Mouse (Mus musculus) olfactory bulb, adult 2 months (tissue): ENCODE measurements around the gene Calm1. TPM values are rescaled to one million over a fixed set of nuclear protein-coding genes. Genes with fewer than 3 reads are reported as not detected.
"Not testable (repeated sequence)": the region's sequence is repeated elsewhere in the genome, so short reads cannot be mapped to it uniquely, and the experiment has no call there.

ENCODE experiments used
- H3K27ac ChIP-seq: fragments of 200-500 bp; 2 replicates; pipeline ENCODE4 v1.5.1; 2012; ENCODE audit warnings: low read depth, low read length; ENCODE audit not compliant: insufficient read depth
- H3K4me1 ChIP-seq: fragments of 200-500 bp; 2 replicates; pipeline ENCODE4 v1.6.1; 2012; ENCODE audit warnings: low read length; ENCODE audit not compliant: control insufficient read depth, insufficient read depth
- H3K4me3 ChIP-seq: fragments of 200-500 bp; 2 replicates; pipeline ENCODE4 v1.5.1; 2012; ENCODE audit warnings: mild to moderate bottlenecking, low read depth, low read length, moderate library complexity; ENCODE audit not compliant: insufficient read depth
- CTCF ChIP-seq: fragments of 200-500 bp; IDR thresholded peaks from 2 replicates; pipeline ENCODE4 v1.5.1; 2012; ENCODE audit warnings: low read depth, mild to moderate bottlenecking, low read length, moderate library complexity; ENCODE audit not compliant: insufficient read depth
- POLR2A ChIP-seq: fragments of 200-500 bp; IDR thresholded peaks from 2 replicates; pipeline ENCODE4 v1.6.1; 2012; ENCODE audit warnings: mild to moderate bottlenecking, low read depth, low read length, moderate library complexity; ENCODE audit not compliant: insufficient read depth
- WGBS: fragments of 180-500 bp; shearing (Covaris S2); methylation state at CpG from one replicate; pipeline ENCODE4 v1.1.7; 2018; 5-methylcytosine and 5-hydroxymethylcytosine counted together
- polyA plus RNA-seq: library from polyadenylated mRNA; stranded (reverse); fragments of >200 nt; gene quantifications from 2 replicates; pipeline ENCODE4 v1.2.4, GENCODE M21; 2012; ENCODE audit warnings: low replicate concordance; ENCODE audit not compliant: missing spikeins, insufficient read depth, insufficient read length

The Calm1 gene
- polyA plus RNA-seq, 1 experiment = 787 TPM

DNA sequence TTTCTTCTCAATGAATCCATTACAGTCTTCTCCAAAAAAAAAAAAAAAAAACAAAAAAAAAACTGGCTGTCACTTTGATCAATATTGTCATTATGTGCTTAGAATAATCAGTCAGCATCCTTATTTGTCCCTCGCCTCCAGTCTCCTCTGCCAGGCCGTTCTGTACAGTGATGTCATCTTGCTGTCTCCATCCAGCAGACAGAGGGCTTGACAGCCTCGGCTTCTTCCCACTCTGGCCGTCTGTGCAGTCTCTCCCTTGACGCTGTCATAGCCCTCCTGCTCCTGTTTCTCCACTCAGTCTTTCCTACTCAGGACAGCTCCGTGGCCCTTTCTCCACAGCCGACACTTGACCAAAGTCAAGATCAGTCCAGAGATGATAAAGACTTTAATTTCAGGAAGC, 26.8 kb upstream of the Calm1 start:
- TF ChIP-seq POLR2A = no peak
- TF ChIP-seq CTCF = no peak
- WGBS = 73% methylated on average over 7 of the region's 7 CpGs
- Histone ChIP-seq H3K4me3 (no peak overlapping the region), H3K4me1 (peaks cover 9% of the 10 kb centered on the region; the same call in 1 of the 2 replicates), H3K27ac (no peak overlapping the region)

DNA sequence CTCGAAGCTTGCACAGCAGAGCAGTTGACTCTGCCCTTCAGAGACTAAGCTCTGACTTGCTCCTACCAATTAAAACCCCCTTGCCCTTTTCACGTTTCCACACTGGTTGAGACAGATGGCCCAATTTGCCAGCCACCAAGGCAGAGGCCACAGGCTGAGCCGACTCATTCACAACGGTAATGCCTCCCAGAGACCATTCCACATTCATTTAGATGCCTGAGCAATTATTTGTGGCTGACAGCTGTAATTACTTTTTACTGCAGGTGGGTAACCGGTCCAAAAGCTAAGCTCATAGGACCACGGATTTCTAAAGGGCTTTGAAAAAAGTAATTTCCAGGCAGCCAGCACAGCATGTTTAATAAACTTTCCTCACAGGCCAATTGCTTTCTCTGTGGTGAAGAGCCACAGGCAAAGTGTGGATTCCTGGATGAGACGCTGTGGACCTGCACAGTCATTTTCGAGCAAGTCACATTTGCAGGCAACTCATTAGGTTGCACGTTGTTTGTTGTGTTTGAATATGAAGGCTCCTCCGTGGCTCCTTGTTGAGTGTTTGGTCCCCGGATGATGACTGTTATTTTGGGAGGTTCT, 22.7 kb upstream of the Calm1 start:
- H3K4me3 ChIP-seq = no peak overlapping the region
- H3K27ac ChIP-seq = no peak overlapping the region
- TF ChIP-seq POLR2A (no peak), CTCF (no peak)
- 42% methylated on average over 11 of the region's 11 CpGs for WGBS
- peaks cover 2% of the 10 kb centered on the region; the same call in 1 of the 2 replicates for H3K4me1 ChIP-seq

DNA sequence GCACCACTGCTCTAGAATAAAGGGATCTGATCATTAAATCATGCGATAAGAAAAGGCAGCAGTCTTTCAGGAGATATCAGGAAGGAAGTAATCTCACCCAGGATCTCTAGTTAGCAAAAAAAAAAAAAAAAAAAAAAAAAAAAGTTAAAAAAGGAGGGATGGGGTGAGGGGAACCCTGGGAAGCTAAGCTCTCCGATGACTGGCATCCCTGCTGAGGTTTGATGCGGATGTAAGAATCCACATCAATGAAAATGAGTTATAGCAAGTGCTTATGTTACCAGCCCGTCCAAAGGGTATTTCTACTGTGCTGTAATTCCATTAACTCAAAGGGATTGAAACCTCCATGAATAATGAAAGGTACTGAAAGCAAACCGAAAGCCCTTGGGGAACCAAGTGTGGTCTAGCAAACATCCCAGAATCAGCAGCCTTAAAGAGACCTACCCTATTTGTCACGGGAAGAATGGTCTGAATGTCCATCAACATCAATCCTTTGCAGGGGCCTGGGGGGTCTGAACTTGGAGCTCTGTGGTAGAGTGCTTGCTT, 20.3 kb upstream of the Calm1 start:
- TF ChIP-seq POLR2A = no peak
- no peak for TF ChIP-seq CTCF
- H3K4me3 ChIP-seq = no peak overlapping the region
- H3K27ac ChIP-seq = no peak overlapping the region
- WGBS = 56% methylated on average over 6 of the region's 6 CpGs
- H3K4me1 ChIP-seq = peaks cover 2% of the 10 kb centered on the region; the same call in 1 of the 2 replicates

- H3K4me3 ChIP-seq = no peak overlapping the region
- TF ChIP-seq CTCF (no peak), POLR2A (no peak)
- WGBS = 93% methylated on average over 13 of the region's 13 CpGs
- H3K27ac ChIP-seq = no peak overlapping the region
- H3K4me1 ChIP-seq = peaks cover 2% of the 10 kb centered on the region; the same call in 1 of the 2 replicates
Measured at GRCm38 (mm10) chr12:100180802-100181201, 18.4 kb upstream of the Calm1 start.

DNA sequence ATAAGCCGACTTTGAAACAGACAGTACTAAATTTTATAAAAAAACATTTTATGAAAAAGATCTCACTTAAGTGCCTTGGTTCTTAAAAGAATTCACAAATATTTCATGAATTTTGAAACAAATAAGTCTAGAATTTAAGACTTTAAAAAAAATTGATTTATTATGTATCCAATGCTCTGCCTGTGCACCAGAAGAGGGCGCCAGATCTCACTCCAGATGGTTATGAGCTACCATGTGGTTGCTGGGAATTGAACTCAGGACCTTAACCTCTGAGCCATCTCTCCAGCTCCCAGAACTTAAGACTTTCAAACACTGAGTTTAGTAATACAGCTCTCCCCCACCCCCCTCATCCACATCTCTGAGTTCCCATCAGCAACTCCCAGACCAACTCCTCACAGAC, 16.6 kb upstream of the Calm1 start:
- H3K4me1 ChIP-seq = no peaks in the 10 kb centered on the region; the same call in 1 of the 2 replicates
- H3K27ac ChIP-seq = no peak overlapping the region
- H3K4me3 ChIP-seq = no peak overlapping the region
- TF ChIP-seq POLR2A (no peak), CTCF (no peak)
- WGBS = 91% methylated on average over 2 of the region's 2 CpGs

DNA sequence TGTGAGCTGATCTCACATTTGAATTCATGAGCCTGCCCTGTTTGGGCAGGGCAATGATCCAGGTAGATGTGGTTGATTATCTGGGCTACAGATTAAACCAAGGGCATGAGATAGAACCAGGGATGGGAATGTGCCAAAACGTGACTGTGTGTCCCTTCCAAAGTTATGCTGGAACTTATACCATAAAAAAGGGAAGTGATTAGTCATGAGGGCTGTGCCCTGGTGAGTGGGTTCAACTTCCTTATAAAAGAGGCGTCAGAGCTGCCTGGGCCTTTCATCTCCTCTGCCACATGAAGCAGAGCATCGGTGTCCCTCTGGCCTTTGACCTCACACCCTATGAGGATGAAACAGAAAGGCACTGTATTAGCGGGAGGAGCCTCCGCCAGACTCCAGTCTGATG, 15.3 kb upstream of the Calm1 start:
- Histone ChIP-seq H3K27ac (no peak overlapping the region), H3K4me3 (no peak overlapping the region), H3K4me1 (no peaks in the 10 kb centered on the region; the same call in 1 of the 2 replicates)
- WGBS = 83% methylated on average over 5 of the region's 5 CpGs
- TF ChIP-seq CTCF (no peak), POLR2A (no peak)

- H3K4me1 ChIP-seq, H3K27ac ChIP-seq, H3K4me3 ChIP-seq: not testable (repeated sequence)
- WGBS = 84% methylated on average over 2 of the region's 2 CpGs
Measured at GRCm38 (mm10) chr12:100184976-100185375, 14.3 kb upstream of the Calm1 start.

DNA sequence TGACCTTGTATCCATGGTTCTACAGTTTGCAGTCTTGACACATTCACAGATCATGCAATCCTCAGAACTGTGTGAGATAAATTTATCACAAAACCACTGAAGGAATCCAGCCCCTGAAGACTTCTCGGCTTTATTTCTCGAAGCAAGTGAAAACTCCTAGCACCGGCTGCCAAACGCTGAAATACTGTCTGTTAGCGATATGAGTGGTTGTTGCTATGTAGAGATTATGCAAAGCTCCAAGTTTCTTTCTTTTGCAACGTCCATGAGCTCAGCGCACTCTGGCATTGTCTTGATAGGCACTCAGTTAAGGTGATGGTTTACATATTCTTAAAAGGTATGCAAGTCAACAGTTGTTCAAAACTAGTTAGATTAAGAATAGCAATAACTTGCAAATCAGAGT, 13.3 kb upstream of the Calm1 start:
- H3K4me3 ChIP-seq = no peak overlapping the region
- no peak for TF ChIP-seq CTCF
- no peak for TF ChIP-seq POLR2A

GRCm38 (mm10) chr12:100186376-100186775, 12.9 kb upstream of the Calm1 start:
- H3K4me1 ChIP-seq = no peaks in the 10 kb centered on the region; the same call in 1 of the 2 replicates
- no peak for TF ChIP-seq CTCF
- no peak for TF ChIP-seq POLR2A
- peak overlapping the region; percentile 99 for H3K27ac ChIP-seq
- H3K4me3 ChIP-seq = peak overlapping the region; percentile 22; the same call in 1 of the 2 replicates
- 3% methylated on average over 6 of the region's 6 CpGs for WGBS

More for the DNA sequence above, 13.3 kb upstream of the Calm1 start:
- Histone ChIP-seq H3K4me1 (no peaks in the 10 kb centered on the region; the same call in 1 of the 2 replicates), H3K27ac (0 out of 2 replicates have a peak overlapping the region, but pooled peaks have one; percentile 67)
- 43% methylated on average over 7 of the region's 7 CpGs for WGBS
